Mouse (Mus musculus) Muller cell, postnatal 12 days (primary cell): ENCODE data around the gene Smpdl3b.
"Not testable (repeated sequence)": the region's sequence is repeated elsewhere in the genome, so short reads cannot be mapped to it uniquely, and the experiment has no call there.

Experiments
- DNase-seq: peaks from one replicate; pipeline ENCODE4 v3.0.0-alpha.2; 2015; ENCODE audit errors: inconsistent ontology term

Gene Smpdl3b

GRCm38 (mm10) chr4:132780288-132780687 is 23.2 kb upstream of the Smpdl3b start:
- no peak for DNase-seq

- DNase-seq, result no peak
Observed at GRCm38 (mm10) chr4:132778562-132779201, 21.6 kb upstream of the Smpdl3b start.

- DNase-seq, result peak; percentile 11
Observed at GRCm38 (mm10) chr4:132776764-132777163, 19.7 kb upstream of the Smpdl3b start.

GRCm38 (mm10) chr4:132774905-132775304 is 17.9 kb upstream of the Smpdl3b start:
- DNase-seq, result no peak

GRCm38 (mm10) chr4:132771776-132772175 is 14.7 kb upstream of the Smpdl3b start:
- DNase-seq, result no peak

GRCm38 (mm10) chr4:132767914-132768876 is 11.1 kb upstream of the Smpdl3b start, which contains the start of gene Rpa2:
Rpa2 (plus strand) TSS chr4:132768332.
- peak; percentile 99 for DNase-seq

- not testable (repeated sequence) for DNase-seq
Observed at GRCm38 (mm10) chr4:132763125-132763524, 6.1 kb upstream of the Smpdl3b start.

- no peak for DNase-seq
Observed at GRCm38 (mm10) chr4:132762602-132763001, 5.5 kb upstream of the Smpdl3b start.

- no peak for DNase-seq
Observed at GRCm38 (mm10) chr4:132760296-132760695, 3.2 kb upstream of the Smpdl3b start.

- DNase-seq, result peak; percentile 21
Observed at GRCm38 (mm10) chr4:132757633-132758351, 740 bp upstream of the Smpdl3b start.

- no peak for DNase-seq
Observed at GRCm38 (mm10) chr4:132752992-132753391, 4.1 kb downstream of the Smpdl3b start.

- DNase-seq, result no peak
Observed at GRCm38 (mm10) chr4:132749258-132749982, 7.6 kb downstream of the Smpdl3b start.

- peak; percentile 12 for DNase-seq
Observed at GRCm38 (mm10) chr4:132748778-132749177, 8.3 kb downstream of the Smpdl3b start.

GRCm38 (mm10) chr4:132747664-132748259 is 9.3 kb downstream of the Smpdl3b start:
- no peak for DNase-seq

- no peak for DNase-seq
Observed at GRCm38 (mm10) chr4:132746911-132747517, 10.0 kb downstream of the Smpdl3b start.

GRCm38 (mm10) chr4:132743992-132744911 is 12.8 kb downstream of the Smpdl3b start:
- peak; percentile 84 for DNase-seq

- no peak for DNase-seq
Observed at GRCm38 (mm10) chr4:132741491-132741890, 15.6 kb downstream of the Smpdl3b start.

GRCm38 (mm10) chr4:132737154-132737553 is 19.9 kb downstream of the Smpdl3b start:
- not testable (repeated sequence) for DNase-seq

- DNase-seq, result no peak
Observed at GRCm38 (mm10) chr4:132735894-132736293, 21.2 kb downstream of the Smpdl3b start.
